Mouse (Mus musculus): ENCODE measurements around the gene Osbpl7. TPM values are rescaled to one million over a fixed set of nuclear protein-coding genes. Genes with fewer than 3 reads are reported as not detected.

The Osbpl7 gene
- polyA plus RNA-seq, 1 experiment: 1.8 TPM

GRCm38 (mm10) chr11:97094600-97094999 lies 44.2 kb downstream of the Osbpl7 start:
- H3K79me3 ChIP-seq (ENCODE audit: low read depth): no peaks in the 10 kb centered on the region
- TF ChIP-seq USF1 (IDR thresholded peaks at IDR 0.05; ENCODE audit: low read depth) (no peak), CTCF (IDR thresholded peaks at IDR 0.05; ENCODE audit: control insufficient read depth, insufficient read depth, insufficient read length) (no peak), CEBPB (IDR thresholded peaks at IDR 0.05; ENCODE audit: low read depth) (no peak), MAX (IDR thresholded peaks at IDR 0.05) (no peak), FOSL1 (IDR thresholded peaks at IDR 0.05; ENCODE audit: insufficient read depth, low read length, poor library complexity, severe bottlenecking) (no peak), MYOD1 (IDR thresholded peaks at IDR 0.05; ENCODE audit: control insufficient read depth, insufficient read length, low read depth) (no peak), MYOG (IDR thresholded peaks at IDR 0.05; ENCODE audit: control insufficient read depth, extremely low read depth, insufficient read length) (no peak)
- no peak overlapping the region for H3ac ChIP-seq (ENCODE audit: control insufficient read depth, insufficient read length, low read depth)
- no peaks in the 10 kb centered on the region for H3K36me3 ChIP-seq (ENCODE audit: control insufficient read depth, insufficient read depth)
- H3K27me3 ChIP-seq (ENCODE audit: control insufficient read depth, insufficient read depth, insufficient read length): peaks cover 41% of the 10 kb centered on the region
- no peaks in the 10 kb centered on the region for H3K79me2 ChIP-seq (ENCODE audit: control insufficient read depth, insufficient read depth)
- H3K4me3 ChIP-seq (ENCODE audit: insufficient read depth, poor library complexity, severe bottlenecking): no peak overlapping the region

GRCm38 (mm10) chr11:97098791-97099190 lies 48.4 kb downstream of the Osbpl7 start:
- TF ChIP-seq USF1 (IDR thresholded peaks at IDR 0.05; ENCODE audit: low read depth) (no peak), FOSL1 (IDR thresholded peaks at IDR 0.05; ENCODE audit: insufficient read depth, low read length, poor library complexity, severe bottlenecking) (no peak), MAX (IDR thresholded peaks at IDR 0.05) (no peak), MYOD1 (IDR thresholded peaks at IDR 0.05; ENCODE audit: control insufficient read depth, insufficient read length, low read depth) (no peak), MYOG (IDR thresholded peaks at IDR 0.05; ENCODE audit: control insufficient read depth, extremely low read depth, insufficient read length) (no peak), CEBPB (IDR thresholded peaks at IDR 0.05; ENCODE audit: low read depth) (no peak), CTCF (IDR thresholded peaks at IDR 0.05; ENCODE audit: control insufficient read depth, insufficient read depth, insufficient read length) (no peak)

DNA sequence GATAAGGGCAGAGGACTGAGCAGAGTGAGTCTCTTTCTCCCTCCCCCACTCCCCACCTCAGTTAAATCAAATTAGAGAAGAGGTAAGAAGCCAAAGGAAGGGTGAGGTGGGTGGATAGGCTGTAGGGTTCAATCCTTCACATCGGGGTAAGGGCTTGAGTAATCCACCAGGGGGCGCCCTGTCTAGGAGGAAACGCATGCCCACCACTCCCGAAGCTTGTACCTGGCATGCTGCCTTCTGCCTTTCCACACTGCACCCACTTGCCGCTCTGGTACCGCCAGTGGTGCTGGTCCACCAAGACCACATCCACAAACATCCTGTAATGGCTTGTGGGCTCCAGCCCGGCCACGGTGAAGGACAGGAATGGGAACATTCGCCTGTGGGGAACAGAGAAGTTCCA lies 51.3 kb downstream of the Osbpl7 start:
- no peak for TF ChIP-seq FOSL1 (IDR thresholded peaks at IDR 0.05; ENCODE audit: insufficient read depth, low read length, poor library complexity, severe bottlenecking)
- TF ChIP-seq CTCF (IDR thresholded peaks at IDR 0.05; ENCODE audit: control insufficient read depth, insufficient read depth, insufficient read length): peak; percentile 65
- Histone ChIP-seq H3ac (ENCODE audit: control insufficient read depth, insufficient read length, low read depth) (no peak overlapping the region), H3K36me3 (ENCODE audit: control insufficient read depth, insufficient read depth) (no peaks in the 10 kb centered on the region), H3K27me3 (ENCODE audit: control insufficient read depth, insufficient read depth, insufficient read length) (peaks cover 44% of the 10 kb centered on the region), H3K79me2 (ENCODE audit: control insufficient read depth, insufficient read depth) (no peaks in the 10 kb centered on the region), H3K4me3 (ENCODE audit: insufficient read depth, poor library complexity, severe bottlenecking) (no peak overlapping the region), H3K79me3 (ENCODE audit: low read depth) (no peaks in the 10 kb centered on the region)

More at GRCm38 (mm10) chr11:97098791-97099190, 48.4 kb downstream of the Osbpl7 start:
- no peaks in the 10 kb centered on the region for H3K36me3 ChIP-seq (ENCODE audit: control insufficient read depth, insufficient read depth)
- H3K27me3 ChIP-seq (ENCODE audit: control insufficient read depth, insufficient read depth, insufficient read length): peaks cover 33% of the 10 kb centered on the region
- H3K79me2 ChIP-seq (ENCODE audit: control insufficient read depth, insufficient read depth): no peaks in the 10 kb centered on the region
- no peaks in the 10 kb centered on the region for H3K79me3 ChIP-seq (ENCODE audit: low read depth)
- no peak overlapping the region for H3ac ChIP-seq (ENCODE audit: control insufficient read depth, insufficient read length, low read depth)
- H3K4me3 ChIP-seq (ENCODE audit: insufficient read depth, poor library complexity, severe bottlenecking): no peak overlapping the region

DNA sequence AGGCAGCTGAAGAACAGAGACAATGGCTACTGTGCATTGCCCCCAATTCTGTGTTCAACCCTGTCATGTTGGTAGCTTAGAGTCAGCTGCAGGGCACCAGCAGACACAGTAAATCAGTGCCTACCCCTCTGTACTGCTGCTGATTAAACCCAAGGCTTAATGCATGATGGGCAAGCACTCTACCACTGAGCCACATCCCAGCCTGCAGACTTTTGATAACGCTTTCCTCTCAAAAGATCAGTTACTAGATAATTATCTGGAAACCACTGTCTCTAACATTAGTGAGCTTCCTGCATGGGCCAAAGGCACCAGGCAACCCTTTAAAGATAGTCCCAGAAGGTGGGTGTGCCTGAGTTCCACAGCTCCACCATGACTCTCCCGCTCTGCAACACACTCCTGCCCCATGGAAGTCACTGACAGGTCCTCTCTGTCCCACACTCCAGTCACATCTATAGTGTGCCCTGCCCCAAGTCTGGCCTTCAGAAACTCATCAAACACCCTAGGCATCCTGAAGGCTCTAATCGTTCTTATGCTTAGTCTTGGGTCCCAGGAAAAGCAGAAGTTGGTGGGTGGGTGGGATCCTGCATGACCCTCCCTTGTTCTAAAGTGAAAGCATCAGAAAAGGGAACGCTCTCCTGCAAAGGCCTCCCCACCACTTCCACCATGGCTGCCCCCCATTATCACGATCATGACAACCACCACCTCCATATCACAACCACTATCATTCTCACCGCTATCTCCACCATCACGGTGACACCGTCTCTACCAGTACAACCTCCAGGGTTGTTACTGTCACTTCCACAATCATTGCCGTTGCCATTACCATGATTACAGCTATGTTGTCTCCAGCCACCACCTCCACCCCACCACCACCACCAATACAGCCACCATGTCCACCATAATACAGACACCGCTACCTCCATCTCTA lies 53.0 kb downstream of the Osbpl7 start:
- Histone ChIP-seq H3K27me3 (ENCODE audit: control insufficient read depth, insufficient read depth, insufficient read length) (peaks cover 50% of the 10 kb centered on the region), H3ac (ENCODE audit: control insufficient read depth, insufficient read length, low read depth) (no peak overlapping the region)
- no peak for TF ChIP-seq MYOG (IDR thresholded peaks at IDR 0.05; ENCODE audit: control insufficient read depth, extremely low read depth, insufficient read length)
- no peak for TF ChIP-seq CEBPB (IDR thresholded peaks at IDR 0.05; ENCODE audit: low read depth)
- TF ChIP-seq CTCF (IDR thresholded peaks at IDR 0.05; ENCODE audit: control insufficient read depth, insufficient read depth, insufficient read length): no peak
- no peak for TF ChIP-seq MAX (IDR thresholded peaks at IDR 0.05)
- no peak for TF ChIP-seq MYOD1 (IDR thresholded peaks at IDR 0.05; ENCODE audit: control insufficient read depth, insufficient read length, low read depth)
- TF ChIP-seq FOSL1 (IDR thresholded peaks at IDR 0.05; ENCODE audit: insufficient read depth, low read length, poor library complexity, severe bottlenecking): no peak
- TF ChIP-seq USF1 (IDR thresholded peaks at IDR 0.05; ENCODE audit: low read depth): no peak

GRCm38 (mm10) chr11:97104091-97104483 lies 53.7 kb downstream of the Osbpl7 start:
- Histone ChIP-seq H3K79me3 (ENCODE audit: low read depth) (no peaks in the 10 kb centered on the region), H3K36me3 (ENCODE audit: control insufficient read depth, insufficient read depth) (no peaks in the 10 kb centered on the region), H3K79me2 (ENCODE audit: control insufficient read depth, insufficient read depth) (no peaks in the 10 kb centered on the region), H3K4me3 (ENCODE audit: insufficient read depth, poor library complexity, severe bottlenecking) (no peak overlapping the region), H3ac (ENCODE audit: control insufficient read depth, insufficient read length, low read depth) (no peak overlapping the region), H3K27me3 (ENCODE audit: control insufficient read depth, insufficient read depth, insufficient read length) (peaks cover 43% of the 10 kb centered on the region)
- no peak for TF ChIP-seq FOSL1 (IDR thresholded peaks at IDR 0.05; ENCODE audit: insufficient read depth, low read length, poor library complexity, severe bottlenecking)
- no peak for TF ChIP-seq MAX (IDR thresholded peaks at IDR 0.05)
- TF ChIP-seq CTCF (IDR thresholded peaks at IDR 0.05; ENCODE audit: control insufficient read depth, insufficient read depth, insufficient read length): no peak
- TF ChIP-seq MYOD1 (IDR thresholded peaks at IDR 0.05; ENCODE audit: control insufficient read depth, insufficient read length, low read depth): no peak
- TF ChIP-seq CEBPB (IDR thresholded peaks at IDR 0.05; ENCODE audit: low read depth): no peak
- TF ChIP-seq USF1 (IDR thresholded peaks at IDR 0.05; ENCODE audit: low read depth): no peak
- no peak for TF ChIP-seq MYOG (IDR thresholded peaks at IDR 0.05; ENCODE audit: control insufficient read depth, extremely low read depth, insufficient read length)

More for the DNA sequence above, 53.0 kb downstream of the Osbpl7 start:
- no peaks in the 10 kb centered on the region for H3K79me3 ChIP-seq (ENCODE audit: low read depth)
- H3K36me3 ChIP-seq (ENCODE audit: control insufficient read depth, insufficient read depth): no peaks in the 10 kb centered on the region
- no peaks in the 10 kb centered on the region for H3K79me2 ChIP-seq (ENCODE audit: control insufficient read depth, insufficient read depth)
- H3K4me3 ChIP-seq (ENCODE audit: insufficient read depth, poor library complexity, severe bottlenecking): no peak overlapping the region
